Mouse (Mus musculus) gastrocnemius, postnatal 25 days (tissue): Measurements from ENCODE around the gene Olfr47. TPM values are rescaled to one million over a fixed set of nuclear protein-coding genes. Genes with fewer than 3 reads are reported as not detected.
"Not testable (repeated sequence)": the region's sequence is repeated elsewhere in the genome, so short reads cannot be mapped to it uniquely, and the experiment has no call there.

ENCODE experiments used
- DNase-seq: peaks from one replicate; pipeline ENCODE4 v3.0.0; 2022
- long read RNA-seq, 2 experiments: library from polyadenylated mRNA; stranded (forward); transcript quantifications; one replicate each; pipeline ENCODE4 v2.0.0; 2021
- total RNA-seq, 2 experiments: library from RNA; stranded (reverse); gene quantifications; 1 replicate in 1 of 2; 2 replicates in 1 of 2; pipeline ENCODE4 v1.2.3; 2021

The Olfr47 gene
- total RNA-seq: not detected
- long read RNA-seq, experiment 1: 0 reads
- long read RNA-seq, experiment 2: 0 reads

- not testable (repeated sequence) for DNase-seq
Observed at GRCm38 (mm10) chr6:43231255-43231654, at the start of gene Olfr47. TSS of gene Olfr47 (plus strand) at chr6:43231529.

- DNase-seq: no peak
Observed at GRCm38 (mm10) chr6:43190986-43191385, 40.3 kb upstream of the Olfr47 start.

- no peak for DNase-seq
Observed at GRCm38 (mm10) chr6:43196781-43197180, 34.5 kb upstream of the Olfr47 start, which contains the start of gene Olfr435. TSS of gene Olfr435 (plus strand) at chr6:43197146.

GRCm38 (mm10) chr6:43198094-43198493 lies 33.2 kb upstream of the Olfr47 start:
- DNase-seq: no peak

GRCm38 (mm10) chr6:43202786-43203185 lies 28.5 kb upstream of the Olfr47 start:
- no peak for DNase-seq

- DNase-seq: no peak
Observed at GRCm38 (mm10) chr6:43205355-43205754, 26.0 kb upstream of the Olfr47 start.

- not testable (repeated sequence) for DNase-seq
Observed at GRCm38 (mm10) chr6:43212873-43213272, 18.5 kb upstream of the Olfr47 start, which contains the start of gene Olfr434. TSS of gene Olfr434 (plus strand) at chr6:43213021.

- DNase-seq: no peak
Observed at GRCm38 (mm10) chr6:43242061-43242460, 10.7 kb downstream of the Olfr47 start.

- DNase-seq: no peak
Observed at GRCm38 (mm10) chr6:43247396-43247795, 16.1 kb downstream of the Olfr47 start.

GRCm38 (mm10) chr6:43252994-43253393 lies 21.7 kb downstream of the Olfr47 start:
- no peak for DNase-seq

- DNase-seq: no peak
Observed at GRCm38 (mm10) chr6:43254193-43254926, 23.0 kb downstream of the Olfr47 start.

- DNase-seq: no peak
Observed at GRCm38 (mm10) chr6:43260756-43261155, 29.4 kb downstream of the Olfr47 start.

- DNase-seq: peak; percentile 38
Observed at GRCm38 (mm10) chr6:43265363-43266041, 34.2 kb downstream of the Olfr47 start, which contains the start of gene Arhgef5. TSS of gene Arhgef5 (plus strand) at chr6:43265582.

- no peak for DNase-seq
Observed at GRCm38 (mm10) chr6:43266356-43266755, 35.0 kb downstream of the Olfr47 start.

GRCm38 (mm10) chr6:43272597-43272996 lies 41.3 kb downstream of the Olfr47 start:
- DNase-seq: no peak

- DNase-seq: no peak
Observed at GRCm38 (mm10) chr6:43274123-43274522, 42.8 kb downstream of the Olfr47 start.

GRCm38 (mm10) chr6:43278247-43278646 lies 46.9 kb downstream of the Olfr47 start:
- DNase-seq: no peak

GRCm38 (mm10) chr6:43280481-43280880 lies 49.2 kb downstream of the Olfr47 start:
- no peak for DNase-seq

Other genes with a start within 250 kb of the Olfr47 start
- gene Olfr441, start 125.2 kb upstream of the Olfr47 start, total RNA-seq: not detected
- gene Olfr237-ps1, start 85.0 kb upstream of the Olfr47 start, total RNA-seq: not detected
- not detected for gene Olfr437, start 68.2 kb upstream of the Olfr47 start, total RNA-seq
- gene Olfr13, start 59.4 kb upstream of the Olfr47 start, total RNA-seq: not detected
- gene Olfr435, start 34.4 kb upstream of the Olfr47 start, total RNA-seq: not detected
- gene Olfr434, start 18.5 kb upstream of the Olfr47 start, total RNA-seq: not detected
- 1 to 10 TPM; 2.6 to 3.4 TPM for gene Arhgef5, start 34.1 kb downstream of the Olfr47 start, total RNA-seq
- gene Nobox, start 78.0 kb downstream of the Olfr47 start, total RNA-seq: not detected